Mouse (Mus musculus) left cerebral cortex, adult 8-10 months (tissue): ENCODE measurements around the gene Cdca7l. TPM values are rescaled to one million over a fixed set of nuclear protein-coding genes. Genes with fewer than 3 reads are reported as not detected.
A peak's percentile ranks its signal among the peaks of the same experiment; 100 is the strongest.
"Not testable (repeated sequence)": the region's sequence is repeated elsewhere in the genome, so short reads cannot be mapped to it uniquely, and the experiment has no call there.

Experiments
- DNase-seq, 2 experiments: peaks; one replicate each; pipeline ENCODE4 v3.0.0; 2022; ENCODE audit warnings: low spot score in 2 of 2
- total RNA-seq, 4 experiments: library from RNA; stranded (reverse); gene quantifications; 2 replicates each; pipeline ENCODE4 v1.2.4; 2022

Cdca7l gene
- 1 to 10 TPM in 1 of 4 experiments, under 1 TPM in 3; 0.39 to 1.3 (median 0.67) TPM for total RNA-seq

- DNase-seq: not testable (repeated sequence)
These were observed at the start of gene Cdca7l for GRCm38 (mm10) chr12:117803989-117804388. Gene Cdca7l, plus strand, starts transcription at chr12:117804289.

DNA sequence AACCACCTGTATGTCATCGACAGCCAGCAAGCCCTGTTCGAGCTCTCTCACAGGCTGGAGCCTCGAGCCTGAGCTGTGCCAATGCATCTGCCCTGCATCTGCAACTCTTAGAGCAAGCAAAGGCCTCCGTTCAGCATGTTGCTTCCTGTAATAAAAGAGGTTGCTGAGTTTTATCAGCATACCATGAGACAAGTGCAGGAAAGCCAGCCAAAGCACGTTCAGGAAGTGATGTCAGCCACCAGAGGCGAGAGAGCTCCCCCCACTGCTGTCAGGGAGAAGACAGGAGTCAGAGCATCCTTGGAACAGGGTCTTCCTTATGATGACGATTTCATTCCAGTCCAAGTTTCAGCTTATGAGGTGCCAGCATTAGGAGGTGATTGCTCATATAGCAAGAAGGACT, 48.1 kb upstream of the Cdca7l start:
- DNase-seq: no peak

DNA sequence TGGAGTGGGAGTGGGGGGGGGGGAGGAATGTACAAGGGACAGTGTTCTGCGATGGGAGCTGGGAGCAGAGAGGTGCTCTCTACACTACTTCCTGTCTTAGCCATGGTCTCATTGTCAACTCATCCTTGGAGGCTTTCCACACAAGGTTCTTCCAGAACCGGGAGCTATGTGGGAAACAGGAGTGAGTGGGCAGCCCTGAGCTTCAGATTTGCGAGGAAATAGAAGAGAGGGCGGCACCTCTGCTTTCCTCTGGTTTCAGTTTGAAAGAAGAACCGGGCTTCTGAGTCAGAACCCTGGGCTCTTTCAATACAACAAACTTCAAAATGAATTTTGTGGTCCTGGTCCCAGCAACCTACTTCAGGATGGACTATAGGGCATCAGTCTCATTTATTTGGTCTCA, 43.7 kb upstream of the Cdca7l start:
- DNase-seq: no peak

- no peak for DNase-seq
These were observed 43.2 kb upstream of the Cdca7l start for GRCm38 (mm10) chr12:117760846-117761245.

DNA sequence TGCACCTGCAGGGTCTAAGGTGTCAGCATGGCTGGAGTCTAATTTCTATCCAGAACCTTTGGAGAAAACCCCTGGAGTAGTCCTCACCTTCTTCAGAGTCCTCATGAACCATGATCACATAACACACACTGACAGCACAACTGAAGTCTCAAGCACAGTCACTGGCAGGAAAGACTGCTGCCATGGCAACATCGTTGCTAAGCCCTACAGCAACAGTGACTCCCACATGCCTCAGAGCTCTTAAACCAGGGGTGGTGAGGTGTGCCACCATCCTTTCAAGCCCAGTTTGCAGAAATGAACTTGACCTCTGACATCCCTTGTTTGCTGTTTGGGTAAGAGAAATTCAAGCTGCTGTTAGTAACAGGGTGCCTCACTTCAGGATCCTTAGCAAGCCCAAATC, 42.4 kb upstream of the Cdca7l start:
- DNase-seq: peak in 1 of 2 experiments; percentile 41

DNA sequence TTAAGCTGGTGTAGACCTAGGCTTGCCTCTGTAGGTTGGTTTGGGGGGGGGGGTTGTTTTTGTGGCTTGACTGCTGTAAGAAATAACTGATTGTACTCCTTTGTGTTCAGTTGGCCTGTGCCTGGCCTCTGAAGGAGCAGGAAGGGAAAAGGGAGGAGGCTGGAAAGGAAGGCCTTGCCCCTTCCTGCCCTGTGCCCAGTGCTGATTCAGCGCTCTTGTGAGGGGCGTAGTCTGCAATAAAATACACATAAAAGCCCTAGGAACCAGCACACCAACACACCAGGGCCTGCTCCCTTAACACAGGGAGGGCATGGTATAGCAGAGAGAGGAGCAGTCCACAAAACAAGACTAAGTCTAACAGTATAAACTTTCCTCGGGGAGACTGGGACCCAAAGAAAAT, 40.8 kb upstream of the Cdca7l start:
- DNase-seq: no peak

DNA sequence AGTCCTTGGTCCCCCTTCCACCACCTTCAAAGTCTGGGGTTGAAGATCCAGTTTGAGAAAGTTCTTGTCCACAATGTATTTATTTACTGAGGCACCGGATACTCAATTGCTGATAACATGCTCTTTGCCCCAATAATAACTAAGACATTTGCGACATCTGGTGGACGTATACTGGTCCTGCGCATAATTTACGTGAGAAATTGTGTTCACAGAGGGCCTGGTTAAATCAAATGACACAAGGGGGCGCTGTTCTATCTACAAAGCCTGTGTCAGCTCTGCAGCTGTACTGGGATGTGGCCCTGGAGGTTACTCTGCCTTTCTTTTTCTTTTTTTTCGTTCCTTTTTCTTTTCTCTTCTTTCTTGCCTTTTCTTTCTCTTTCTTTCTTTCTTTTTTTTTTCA, 39.2 kb upstream of the Cdca7l start:
- peak; percentile 47 to 50 for DNase-seq

DNA sequence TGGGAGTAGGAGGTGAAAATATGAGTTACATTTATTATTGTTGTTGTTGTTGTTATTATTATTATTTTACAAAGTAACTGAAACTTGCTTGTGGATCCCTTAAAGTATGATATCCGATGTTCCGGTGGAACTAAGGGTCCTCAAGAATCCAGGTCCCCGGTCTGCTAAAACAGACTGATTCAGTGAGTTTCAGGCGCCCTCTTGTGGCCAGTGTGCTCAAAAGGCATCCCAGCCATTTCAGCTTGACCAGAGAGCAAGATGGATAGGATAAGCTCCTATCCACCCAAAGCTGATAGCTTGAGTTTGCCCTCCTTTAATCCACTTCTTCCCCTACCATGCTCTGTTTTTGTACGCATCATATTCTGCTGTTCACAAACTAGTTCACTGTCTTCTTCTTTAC, 35.0 kb upstream of the Cdca7l start:
- peak in 1 of 2 experiments; percentile 57 for DNase-seq

DNA sequence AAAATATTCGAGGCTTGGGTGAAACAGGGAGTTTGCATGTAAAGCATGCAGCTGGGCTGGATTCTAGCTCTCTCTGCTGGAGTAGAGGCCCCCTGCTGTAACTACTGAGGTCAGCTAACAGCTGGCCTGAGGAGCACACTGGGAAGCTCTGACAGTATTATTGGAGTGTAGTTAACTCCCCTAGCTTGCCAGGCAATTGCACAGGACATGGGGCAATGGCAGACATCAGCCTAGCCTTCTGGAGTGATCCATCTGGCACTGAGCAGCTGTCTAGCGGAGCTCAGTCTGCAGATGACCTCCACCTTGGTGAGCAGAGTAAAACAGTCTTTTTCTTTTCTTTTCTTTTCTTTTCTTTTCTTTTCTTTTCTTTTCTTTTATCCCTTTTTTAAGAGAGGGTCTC, 33.9 kb upstream of the Cdca7l start:
- no peak for DNase-seq

DNA sequence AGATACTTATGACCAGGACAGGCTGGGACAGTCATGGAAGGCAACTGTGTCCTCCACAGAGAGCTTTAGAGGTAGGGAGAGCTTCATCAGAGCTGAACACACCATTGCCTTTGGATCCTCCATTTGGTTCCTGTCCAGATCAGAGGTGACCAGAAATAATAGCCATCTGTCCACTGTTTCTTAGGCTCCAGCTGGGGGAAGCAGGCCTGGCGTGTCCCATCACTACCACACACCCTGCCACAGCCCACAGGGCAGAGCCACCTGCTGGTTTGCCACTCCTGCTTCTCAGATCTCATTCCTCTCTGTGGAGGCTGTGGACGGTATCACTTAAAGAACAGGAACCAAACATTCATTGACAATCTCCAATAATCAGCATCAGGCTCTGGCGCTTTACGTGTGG, 32.9 kb upstream of the Cdca7l start:
- no peak for DNase-seq

GRCm38 (mm10) chr12:117772638-117773037, 31.5 kb upstream of the Cdca7l start:
- DNase-seq: peak in 1 of 2 experiments; percentile 79

GRCm38 (mm10) chr12:117776841-117777240, 27.2 kb upstream of the Cdca7l start:
- no peak for DNase-seq

GRCm38 (mm10) chr12:117781360-117781759, 22.7 kb upstream of the Cdca7l start:
- no peak for DNase-seq

DNA sequence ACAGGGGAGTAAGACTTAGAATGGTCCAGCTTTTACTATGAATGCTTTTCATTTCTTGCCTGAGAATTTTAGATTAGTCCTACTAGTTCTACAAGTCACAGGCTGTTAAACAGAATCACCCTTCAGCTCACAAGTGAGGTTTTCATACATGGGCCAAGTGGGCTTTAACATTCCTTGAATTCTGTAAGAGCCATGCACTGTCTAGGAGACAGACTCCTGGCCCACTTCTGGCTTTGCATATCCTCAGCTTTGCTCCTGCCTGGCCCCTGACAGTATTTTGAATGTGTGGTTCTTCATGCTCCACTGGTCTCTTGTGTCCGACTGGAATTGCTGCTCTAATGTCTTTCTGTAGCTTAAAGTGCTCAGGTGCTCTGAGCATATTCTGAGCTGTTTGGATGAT, 20.7 kb upstream of the Cdca7l start:
- no peak for DNase-seq

GRCm38 (mm10) chr12:117786621-117787020, 17.5 kb upstream of the Cdca7l start:
- DNase-seq: no peak

GRCm38 (mm10) chr12:117788513-117789011, 15.5 kb upstream of the Cdca7l start:
- no peak for DNase-seq

DNA sequence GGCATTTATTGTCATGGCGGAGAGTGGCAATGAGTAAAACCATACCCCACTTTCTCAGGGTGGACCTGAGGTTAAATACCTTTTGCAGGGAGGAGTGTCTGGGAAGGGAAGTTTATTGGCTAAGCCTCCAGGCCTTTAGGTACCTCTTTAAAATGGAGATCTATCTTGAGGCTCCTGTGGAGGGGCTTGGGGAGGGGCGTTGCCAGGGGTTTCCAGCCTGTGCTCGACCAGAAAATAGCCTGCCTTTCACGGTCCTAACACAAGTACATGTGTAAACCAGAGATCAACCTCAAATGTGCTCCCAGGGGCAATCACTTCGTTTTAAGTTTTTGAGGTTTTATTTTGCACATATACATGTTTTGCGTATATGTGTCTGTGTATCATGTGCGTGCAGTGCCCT, 15.1 kb upstream of the Cdca7l start:
- DNase-seq: no peak

GRCm38 (mm10) chr12:117795303-117795702, 8.8 kb upstream of the Cdca7l start:
- DNase-seq: no peak

- DNase-seq: no peak
These were observed 1.5 kb downstream of the Cdca7l start for GRCm38 (mm10) chr12:117805576-117805975.

DNA sequence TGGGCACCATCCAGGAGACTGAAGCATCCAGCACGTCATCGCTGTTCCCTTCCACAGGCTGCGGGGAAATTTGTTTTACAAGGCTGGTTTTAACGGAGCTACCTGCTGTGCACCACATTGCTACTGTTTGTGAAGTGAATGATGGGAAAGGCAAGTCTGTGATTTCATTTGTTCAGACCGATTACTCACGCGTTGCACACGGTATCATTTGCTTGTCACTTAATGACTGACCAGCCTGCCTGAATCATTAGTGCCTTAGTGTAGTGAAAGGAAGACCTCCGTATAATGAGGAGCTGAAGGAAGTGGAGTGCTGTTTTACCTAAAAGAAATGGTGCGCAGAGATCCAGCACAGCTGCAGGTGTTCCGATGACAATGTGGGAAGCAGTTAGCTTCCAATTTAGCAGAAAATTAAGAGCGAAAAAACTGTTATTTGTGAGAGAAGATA, 1.9 kb downstream of the Cdca7l start:
- DNase-seq: no peak

- DNase-seq: no peak
These were observed 2.4 kb downstream of the Cdca7l start for GRCm38 (mm10) chr12:117806470-117806869.

DNA sequence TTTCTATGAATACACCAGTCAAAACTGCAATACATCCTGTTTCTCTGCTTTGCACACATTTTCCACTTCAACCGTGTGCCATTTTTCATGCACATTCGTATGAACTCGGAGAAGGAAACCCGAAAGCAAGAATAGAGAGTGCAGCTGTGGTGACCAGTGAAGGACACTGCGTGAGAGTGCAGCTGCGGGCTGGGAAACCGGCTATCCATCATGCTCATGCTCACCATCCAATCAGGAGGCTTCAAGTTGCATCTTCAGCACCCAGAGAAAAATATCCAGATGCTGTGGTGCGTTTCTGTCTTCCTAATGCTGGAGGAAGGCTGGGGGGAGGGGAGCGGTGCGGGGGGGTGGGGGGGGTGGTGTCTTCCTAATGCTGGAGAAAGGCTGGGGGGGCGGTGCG, 3.5 kb downstream of the Cdca7l start:
- DNase-seq: no peak

DNA sequence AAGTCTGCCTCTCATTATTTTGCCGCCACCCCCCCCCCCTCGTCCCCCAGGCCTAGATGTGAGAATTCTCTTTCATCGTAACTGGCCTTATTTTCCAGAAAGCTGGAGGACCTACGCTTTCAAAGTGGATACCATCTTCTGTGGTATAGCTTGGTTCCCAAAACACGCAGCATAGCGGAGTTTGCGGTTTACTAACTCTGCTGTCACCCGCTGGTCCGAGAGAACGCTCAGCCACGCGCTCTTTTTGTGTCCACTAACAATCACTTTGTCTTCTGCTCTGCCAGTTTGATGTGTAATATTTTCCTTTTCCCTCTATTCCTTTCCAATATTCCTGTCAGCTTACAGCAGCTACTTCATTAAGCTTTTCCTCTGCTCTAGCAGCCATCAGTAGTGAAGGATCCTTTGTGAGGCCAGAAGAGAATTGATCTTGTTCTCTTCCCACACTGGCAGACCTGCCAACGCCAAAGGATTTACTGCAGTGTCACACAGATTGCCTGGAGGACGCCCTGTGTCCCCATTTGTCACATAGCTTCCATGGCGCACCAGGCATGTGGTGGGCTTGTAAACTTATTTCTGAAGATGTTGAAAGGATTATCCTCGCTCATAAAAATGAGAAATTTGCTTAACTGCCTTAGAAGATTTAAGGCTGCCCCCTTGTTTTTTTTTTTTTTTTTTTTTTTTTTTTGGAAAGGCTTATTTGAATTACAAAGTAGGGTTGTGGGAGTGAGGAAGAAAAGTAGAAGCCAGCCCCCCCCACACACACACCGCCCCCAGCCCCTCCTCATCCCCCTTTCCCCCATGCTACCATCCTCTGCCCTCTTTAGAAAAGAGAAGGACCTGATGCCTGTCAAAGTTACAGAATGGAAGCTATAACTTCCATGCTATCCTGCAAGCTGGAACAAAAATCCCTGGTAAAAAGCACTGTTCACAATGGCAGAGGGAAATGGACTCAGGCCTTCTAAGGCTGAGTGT, 4.6 kb downstream of the Cdca7l start:
- no peak for DNase-seq
